Mouse (Mus musculus) kidney, adult 2 months (tissue): ENCODE data around the gene Slc4a1.

ENCODE experiments used
- CTCF ChIP-seq: fragments of 200-500 bp; conservative IDR thresholded peaks from 2 replicates; pipeline ENCODE4 v1.5.1; 2011; ENCODE audit warnings: low read depth, mild to moderate bottlenecking, control low read depth, low read length, moderate library complexity, mixed read lengths; ENCODE audit not compliant: insufficient read depth, insufficient read length
- POLR2A ChIP-seq: fragments of 200-500 bp; IDR thresholded peaks from one replicate; pipeline ENCODE4 v1.6.1; 2011; ENCODE audit warnings: low read depth, low read length, control low read depth

GRCm38 (mm10) chr11:102333061-102333460 lies 32.9 kb downstream of the Slc4a1 start:
- TF ChIP-seq POLR2A: no peak
- TF ChIP-seq CTCF: no peak
